Mouse (Mus musculus) small intestine, adult 2 months (tissue): ENCODE data around the gene Dgat2l6. TPM values are rescaled to one million over a fixed set of nuclear protein-coding genes. Genes with fewer than 3 reads are reported as not detected.

ENCODE experiments used
- H3K27ac ChIP-seq: fragments of 200-500 bp; 2 replicates; pipeline ENCODE4 v1.5.1; 2012; ENCODE audit warnings: low read depth, low read length, control low read depth, inconsistent platforms; ENCODE audit not compliant: insufficient read depth
- H3K27me3 ChIP-seq: fragments of 200-500 bp; 2 replicates; pipeline ENCODE4 v1.6.1; 2012; ENCODE audit warnings: mild to moderate bottlenecking, moderate library complexity, low read length, inconsistent platforms; ENCODE audit not compliant: control insufficient read depth, insufficient read depth
- H3K36me3 ChIP-seq: fragments of 200-500 bp; 2 replicates; pipeline ENCODE4 v1.6.1; 2012; ENCODE audit warnings: mild to moderate bottlenecking, low read length, control low read depth, inconsistent platforms; ENCODE audit not compliant: control insufficient read depth, insufficient read depth
- H3K4me1 ChIP-seq: fragments of 200-500 bp; 2 replicates; pipeline ENCODE4 v1.6.1; 2012; ENCODE audit warnings: low read length, inconsistent platforms, mixed read lengths; ENCODE audit not compliant: control insufficient read depth, insufficient read depth, insufficient read length
- H3K4me3 ChIP-seq: fragments of 200-500 bp; 2 replicates; pipeline ENCODE4 v1.5.1; 2012; ENCODE audit warnings: low read depth, mild to moderate bottlenecking, control low read depth, inconsistent platforms, low read length, moderate library complexity
- CTCF ChIP-seq: fragments of 200-500 bp; IDR thresholded peaks from 2 replicates; pipeline ENCODE4 v1.5.1; 2012; ENCODE audit warnings: low read depth, mild to moderate bottlenecking, control low read depth, inconsistent platforms, low read length, moderate library complexity, mixed read lengths; ENCODE audit not compliant: insufficient replicate concordance, insufficient read length; ENCODE audit errors: extremely low read depth
- POLR2A ChIP-seq: fragments of 200-500 bp; IDR thresholded peaks from 2 replicates; pipeline ENCODE4 v1.6.1; 2012; ENCODE audit warnings: low read depth, mild to moderate bottlenecking, control low read depth, inconsistent platforms, low read length, moderate library complexity
- WGBS: fragments of 180-500 bp; shearing (Covaris S2); methylation state at CpG from one replicate; pipeline ENCODE4 v1.1.7; 2018; 5-methylcytosine and 5-hydroxymethylcytosine counted together
- polyA plus RNA-seq: library from polyadenylated mRNA; depleted of rRNA; stranded (reverse); fragments of >200 nt; gene quantifications from 2 replicates; pipeline ENCODE4 v1.2.3, GENCODE M21; 2012

Gene Dgat2l6
- polyA plus RNA-seq, 1 experiment, result not detected

- Histone ChIP-seq H3K27me3 (no peaks in the 10 kb centered on the region), H3K27ac (no peak overlapping the region), H3K4me3 (no peak overlapping the region), H3K4me1 (no peaks in the 10 kb centered on the region), H3K36me3 (peaks cover 10% of the 10 kb centered on the region)
- WGBS, result 81% methylated on average over 4 of the region's 4 CpGs
- TF ChIP-seq POLR2A (no peak), CTCF (no peak)
Observed at GRCm38 (mm10) chrX:100508164-100508563, 16.5 kb upstream of the Dgat2l6 start.

- Histone ChIP-seq H3K27me3 (no peaks in the 10 kb centered on the region), H3K27ac (no peak overlapping the region), H3K36me3 (peaks cover 7% of the 10 kb centered on the region), H3K4me3 (no peak overlapping the region), H3K4me1 (no peaks in the 10 kb centered on the region)
- TF ChIP-seq CTCF (no peak), POLR2A (no peak)
- 82% methylated on average over 3 of the region's 3 CpGs for WGBS
Observed at GRCm38 (mm10) chrX:100509921-100510320, 14.7 kb upstream of the Dgat2l6 start.

- 80% methylated on average over 3 of the region's 3 CpGs for WGBS
Observed at GRCm38 (mm10) chrX:100516683-100517082, 8.0 kb upstream of the Dgat2l6 start.

GRCm38 (mm10) chrX:100517626-100518025 lies 7.0 kb upstream of the Dgat2l6 start:
- no peak overlapping the region for H3K27ac ChIP-seq
- WGBS, result 91% methylated on average over 6 of the region's 6 CpGs
- no peak for TF ChIP-seq POLR2A
- no peak for TF ChIP-seq CTCF
- peaks cover 5% of the 10 kb centered on the region; the same call in 1 of the 2 replicates for H3K36me3 ChIP-seq
- H3K4me3 ChIP-seq, result no peak overlapping the region
- no peaks in the 10 kb centered on the region for H3K27me3 ChIP-seq
- peaks cover 3% of the 10 kb centered on the region; the same call in 1 of the 2 replicates for H3K4me1 ChIP-seq

More at GRCm38 (mm10) chrX:100516683-100517082, 8.0 kb upstream of the Dgat2l6 start:
- no peak for TF ChIP-seq POLR2A
- TF ChIP-seq CTCF, result no peak
- H3K36me3 ChIP-seq, result peaks cover 5% of the 10 kb centered on the region; the same call in 1 of the 2 replicates
- H3K4me3 ChIP-seq, result no peak overlapping the region
- H3K27ac ChIP-seq, result no peak overlapping the region
- no peaks in the 10 kb centered on the region for H3K27me3 ChIP-seq
- peaks cover 3% of the 10 kb centered on the region; the same call in 1 of the 2 replicates for H3K4me1 ChIP-seq

GRCm38 (mm10) chrX:100518532-100518931 lies 6.1 kb upstream of the Dgat2l6 start:
- TF ChIP-seq CTCF (no peak), POLR2A (no peak)
- Histone ChIP-seq H3K36me3 (peaks cover 5% of the 10 kb centered on the region; the same call in 1 of the 2 replicates), H3K27me3 (no peaks in the 10 kb centered on the region), H3K27ac (no peak overlapping the region), H3K4me1 (peaks cover 3% of the 10 kb centered on the region; the same call in 1 of the 2 replicates), H3K4me3 (no peak overlapping the region)
- WGBS, result 27% methylated on average over 2 of the region's 2 CpGs

GRCm38 (mm10) chrX:100556026-100556425 lies 31.4 kb downstream of the Dgat2l6 start:
- H3K36me3 ChIP-seq, result no peaks in the 10 kb centered on the region
- H3K4me3 ChIP-seq, result no peak overlapping the region
- 64% methylated on average over 3 of the region's 3 CpGs for WGBS
- no peaks in the 10 kb centered on the region for H3K4me1 ChIP-seq
- no peak overlapping the region for H3K27ac ChIP-seq
- no peaks in the 10 kb centered on the region for H3K27me3 ChIP-seq
- TF ChIP-seq POLR2A, result no peak
- no peak for TF ChIP-seq CTCF

- Histone ChIP-seq H3K27ac (no peak overlapping the region), H3K27me3 (no peaks in the 10 kb centered on the region), H3K4me1 (no peaks in the 10 kb centered on the region), H3K4me3 (no peak overlapping the region), H3K36me3 (no peaks in the 10 kb centered on the region)
- TF ChIP-seq CTCF (no peak), POLR2A (no peak)
- WGBS, result 82% methylated on average over 3 of the region's 3 CpGs
Observed at GRCm38 (mm10) chrX:100565696-100566095, 41.1 kb downstream of the Dgat2l6 start.
